Mouse (Mus musculus) lung, embryonic 14.5 days (tissue): ENCODE data around the gene Tssk2. TPM values are rescaled to one million over a fixed set of nuclear protein-coding genes. Genes with fewer than 3 reads are reported as not detected.

ENCODE experiments used
- ATAC-seq: fragments of 200-750 bp; cut with Nextera tagmentation; 2 replicates; pipeline ENCODE4 v1.8.0; 2017; ENCODE audit warnings: mild to moderate bottlenecking, moderate TSS enrichment, moderate library complexity; ENCODE audit not compliant: insufficient read depth
- DNase-seq: peaks from one replicate; pipeline ENCODE4 v3.0.0-alpha.2; 2015
- H3K27ac ChIP-seq: fragments of 300-500 bp; sonication (generic); 2 replicates; pipeline ENCODE4 v1.5.1; 2014; ENCODE audit warnings: low read depth, mild to moderate bottlenecking, moderate library complexity
- H3K27me3 ChIP-seq: fragments of 300-500 bp; sonication (generic); 2 replicates; pipeline ENCODE4 v1.6.1; 2014; ENCODE audit warnings: low read length, control low read depth; ENCODE audit not compliant: insufficient read depth
- H3K36me3 ChIP-seq: fragments of 300-500 bp; sonication (generic); 2 replicates; pipeline ENCODE4 v1.6.1; 2014; ENCODE audit warnings: control low read depth; ENCODE audit not compliant: insufficient read depth
- H3K4me1 ChIP-seq: fragments of 300-500 bp; sonication (generic); 2 replicates; pipeline ENCODE4 v1.6.1; 2014; ENCODE audit warnings: antibody characterized with exemption, control low read depth; ENCODE audit not compliant: insufficient read depth
- H3K4me2 ChIP-seq: fragments of 300-500 bp; sonication (generic); 2 replicates; pipeline ENCODE4 v1.6.1; 2014; ENCODE audit warnings: mild to moderate bottlenecking
- H3K4me3 ChIP-seq: fragments of 300-500 bp; sonication (generic); 2 replicates; pipeline ENCODE4 v1.5.1; 2014; ENCODE audit warnings: low read depth, low read length
- H3K9ac ChIP-seq: fragments of 300-500 bp; sonication (generic); 2 replicates; pipeline ENCODE4 v1.6.1; 2014
- H3K9me3 ChIP-seq: fragments of 300-500 bp; sonication (generic); 2 replicates; pipeline ENCODE4 v1.6.1; 2016; ENCODE audit warnings: low read depth, low read length, control low read depth
- CTCF ChIP-seq: IDR thresholded peaks from 2 replicates; pipeline ENCODE4 v1.5.1; 2016; ENCODE audit warnings: antibody characterized with exemption, low read depth
- WGBS: fragments of 180-500 bp; shearing (Covaris S2); extraction: QIAGEN DNeasy Blood & Tissue Kit; methylation state at CpG from one replicate; pipeline ENCODE4 v1.1.7; 2014; 5-methylcytosine and 5-hydroxymethylcytosine counted together
- polyA plus RNA-seq: library from polyadenylated mRNA; unstranded; fragments of >200 nt; fragmentation: Nextera tagmentation; extraction: Ambion mirVana; gene quantifications from 2 replicates; pipeline ENCODE4 v1.2.1, GENCODE M21; 2014

The Tssk2 gene
- polyA plus RNA-seq, 1 experiment from 2014 or later: not detected

GRCm38 (mm10) chr16:17865293-17865692 is 33.1 kb upstream of the Tssk2 start:
- Histone ChIP-seq H3K27ac (no peak overlapping the region), H3K4me1 (no peaks in the 10 kb centered on the region), H3K4me3 (no peak overlapping the region), H3K9me3 (no peaks in the 10 kb centered on the region), H3K27me3 (no peaks in the 10 kb centered on the region), H3K9ac (no peak overlapping the region), H3K36me3 (peaks cover 28% of the 10 kb centered on the region; the same call in 1 of the 2 replicates), H3K4me2 (no peak overlapping the region)
- no peak for ATAC-seq
- TF ChIP-seq CTCF: no peak
- WGBS: 68% methylated on average over 2 of the region's 2 CpGs
- no peak for DNase-seq

- no peak for DNase-seq
- Histone ChIP-seq H3K4me2 (no peak overlapping the region), H3K9me3 (no peaks in the 10 kb centered on the region), H3K27me3 (no peaks in the 10 kb centered on the region), H3K4me1 (no peaks in the 10 kb centered on the region), H3K36me3 (peaks cover 27% of the 10 kb centered on the region; the same call in 1 of the 2 replicates), H3K27ac (no peak overlapping the region), H3K9ac (no peak overlapping the region), H3K4me3 (no peak overlapping the region)
- no peak for TF ChIP-seq CTCF
- 73% methylated on average over 6 of the region's 6 CpGs for WGBS
- ATAC-seq: no peak
Observed at GRCm38 (mm10) chr16:17865770-17866169, 32.7 kb upstream of the Tssk2 start.

- TF ChIP-seq CTCF: no peak
- no peak overlapping the region for H3K27ac ChIP-seq
- DNase-seq: no peak
- H3K9ac ChIP-seq: no peak overlapping the region
- H3K9me3 ChIP-seq: no peaks in the 10 kb centered on the region
- peaks cover 39% of the 10 kb centered on the region for H3K36me3 ChIP-seq
- H3K4me2 ChIP-seq: no peak overlapping the region
- H3K4me1 ChIP-seq: no peaks in the 10 kb centered on the region
- 56% methylated on average over 5 of the region's 5 CpGs for WGBS
- no peaks in the 10 kb centered on the region for H3K27me3 ChIP-seq
- no peak for ATAC-seq
- no peak overlapping the region for H3K4me3 ChIP-seq
Observed at GRCm38 (mm10) chr16:17871248-17871647, 27.2 kb upstream of the Tssk2 start.

GRCm38 (mm10) chr16:17872995-17873394 is 25.4 kb upstream of the Tssk2 start:
- no peak for TF ChIP-seq CTCF
- DNase-seq: no peak
- Histone ChIP-seq H3K9me3 (no peaks in the 10 kb centered on the region), H3K9ac (no peak overlapping the region), H3K4me1 (no peaks in the 10 kb centered on the region), H3K4me2 (no peak overlapping the region), H3K36me3 (peaks cover 39% of the 10 kb centered on the region), H3K27ac (no peak overlapping the region), H3K4me3 (no peak overlapping the region), H3K27me3 (no peaks in the 10 kb centered on the region)
- 25% methylated on average over 4 of the region's 4 CpGs for WGBS
- no peak for ATAC-seq

- TF ChIP-seq CTCF: no peak
- no peaks in the 10 kb centered on the region for H3K9me3 ChIP-seq
- ATAC-seq: no peak
- no peak for DNase-seq
- H3K4me2 ChIP-seq: no peak overlapping the region
- H3K4me3 ChIP-seq: no peak overlapping the region
- no peak overlapping the region for H3K27ac ChIP-seq
- no peaks in the 10 kb centered on the region for H3K4me1 ChIP-seq
- H3K36me3 ChIP-seq: peaks cover 28% of the 10 kb centered on the region
- WGBS: 60% methylated on average over 4 of the region's 4 CpGs
- no peak overlapping the region for H3K9ac ChIP-seq
- H3K27me3 ChIP-seq: no peaks in the 10 kb centered on the region
Observed at GRCm38 (mm10) chr16:17875174-17875573, 23.3 kb upstream of the Tssk2 start.

- Histone ChIP-seq H3K9me3 (no peaks in the 10 kb centered on the region), H3K27me3 (no peaks in the 10 kb centered on the region), H3K4me3 (no peak overlapping the region), H3K4me2 (no peak overlapping the region), H3K9ac (no peak overlapping the region), H3K36me3 (peaks cover 19% of the 10 kb centered on the region), H3K4me1 (no peaks in the 10 kb centered on the region), H3K27ac (no peak overlapping the region)
- 94% methylated on average over 1 of the region's 1 CpGs for WGBS
- no peak for DNase-seq
- ATAC-seq: no peak
- no peak for TF ChIP-seq CTCF
Observed at GRCm38 (mm10) chr16:17876096-17876495, 22.3 kb upstream of the Tssk2 start.

- Histone ChIP-seq H3K9ac (no peak overlapping the region), H3K9me3 (no peaks in the 10 kb centered on the region), H3K4me1 (0 out of 2 replicates have a peak, but pooled peaks cover 4% of the 10 kb centered on the region), H3K27me3 (no peaks in the 10 kb centered on the region), H3K4me3 (no peak overlapping the region), H3K4me2 (no peak overlapping the region), H3K36me3 (peaks cover 9% of the 10 kb centered on the region; the same call in 1 of the 2 replicates), H3K27ac (no peak overlapping the region)
- ATAC-seq (no peak), DNase-seq (no peak)
- no peak for TF ChIP-seq CTCF
- WGBS: 75% methylated on average over 4 of the region's 4 CpGs
Observed at GRCm38 (mm10) chr16:17879571-17879970, 18.9 kb upstream of the Tssk2 start.

- ATAC-seq (no peak), DNase-seq (peak; percentile 17)
- Histone ChIP-seq H3K4me3 (no peak overlapping the region), H3K27me3 (no peaks in the 10 kb centered on the region), H3K4me1 (0 out of 2 replicates have a peak, but pooled peaks cover 4% of the 10 kb centered on the region), H3K27ac (no peak overlapping the region), H3K9ac (no peak overlapping the region), H3K9me3 (no peaks in the 10 kb centered on the region), H3K36me3 (peaks cover 11% of the 10 kb centered on the region; the same call in 1 of the 2 replicates), H3K4me2 (no peak overlapping the region)
- TF ChIP-seq CTCF: no peak
Observed at GRCm38 (mm10) chr16:17882196-17882595, 16.2 kb upstream of the Tssk2 start.
